Mouse (Mus musculus): ENCODE results near the gene Myh7b. TPM values are rescaled to one million over a fixed set of nuclear protein-coding genes. Genes with fewer than 3 reads are reported as not detected.
A peak's percentile ranks its signal among the peaks of the same experiment; 100 is the strongest.

Myh7b gene
- polyA plus RNA-seq, 1 experiment = 0.07 TPM

DNA sequence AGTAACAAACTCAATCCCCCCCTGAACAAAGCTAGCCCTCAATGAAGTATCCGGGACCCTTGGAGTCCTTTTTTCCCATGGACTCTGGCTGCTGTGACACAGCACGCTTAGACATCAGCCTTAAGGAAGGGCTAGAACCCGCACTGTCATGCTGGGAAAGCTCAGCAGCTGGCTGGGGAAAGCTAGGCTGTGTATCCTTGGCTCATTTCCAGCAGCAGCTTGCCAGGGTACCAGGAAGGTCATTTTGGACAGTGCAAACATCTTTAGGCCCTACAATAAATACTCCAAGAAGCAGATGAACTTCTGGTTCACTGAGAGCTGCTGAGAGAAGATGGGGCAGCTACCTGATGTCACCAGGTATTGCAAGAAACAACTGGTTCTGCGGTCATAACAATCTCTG lies 60.2 kb downstream of the Myh7b start:
- WGBS = 71% methylated on average over 4 of the region's 4 CpGs
- no peak overlapping the region for H3K4me3 ChIP-seq (replicated peaks; ENCODE audit: extremely low read depth, low read depth, low read length)
- H3K4me1 ChIP-seq (ENCODE audit: control insufficient read depth, insufficient read depth, low read length) = no peaks in the 10 kb centered on the region; the same call in 1 of the 2 replicates
- no peak for DNase-seq
- TF ChIP-seq POLR2A (IDR thresholded peaks at IDR 0.05; ENCODE audit: borderline replicate concordance, extremely low read depth, low read depth, low read length) = no peak
- no peak for TF ChIP-seq CTCF (IDR thresholded peaks at IDR 0.05; ENCODE audit: insufficient read depth, low read length)

DNA sequence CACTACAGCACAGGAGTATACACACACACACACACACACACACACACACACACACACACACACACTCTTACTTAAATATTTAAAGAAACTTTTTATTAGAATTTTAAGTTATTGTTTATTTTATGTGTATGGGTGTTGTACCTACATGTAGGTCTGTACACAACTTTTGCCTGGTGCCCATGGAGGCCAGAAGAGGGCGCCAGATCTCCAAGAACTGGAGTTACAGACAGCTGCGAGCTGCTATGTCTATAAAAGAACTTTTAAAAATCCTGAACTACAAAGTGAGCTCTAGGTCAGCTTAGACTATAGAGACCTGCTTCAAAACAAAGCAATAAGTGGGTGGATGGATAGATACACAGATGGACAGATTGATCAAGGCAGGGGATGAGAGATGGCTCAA lies 62.5 kb downstream of the Myh7b start:
- H3K4me3 ChIP-seq (replicated peaks; ENCODE audit: extremely low read depth, low read depth, low read length) = no peak overlapping the region
- H3K4me1 ChIP-seq (ENCODE audit: control insufficient read depth, insufficient read depth, low read length) = no peaks in the 10 kb centered on the region; the same call in 1 of the 2 replicates
- WGBS = 19% methylated on average over 2 of the region's 2 CpGs
- peak; percentile 61 for DNase-seq
- TF ChIP-seq CTCF (IDR thresholded peaks at IDR 0.05; ENCODE audit: insufficient read depth, low read length) = peak; percentile 71
- TF ChIP-seq POLR2A (IDR thresholded peaks at IDR 0.05; ENCODE audit: borderline replicate concordance, extremely low read depth, low read depth, low read length) = no peak

DNA sequence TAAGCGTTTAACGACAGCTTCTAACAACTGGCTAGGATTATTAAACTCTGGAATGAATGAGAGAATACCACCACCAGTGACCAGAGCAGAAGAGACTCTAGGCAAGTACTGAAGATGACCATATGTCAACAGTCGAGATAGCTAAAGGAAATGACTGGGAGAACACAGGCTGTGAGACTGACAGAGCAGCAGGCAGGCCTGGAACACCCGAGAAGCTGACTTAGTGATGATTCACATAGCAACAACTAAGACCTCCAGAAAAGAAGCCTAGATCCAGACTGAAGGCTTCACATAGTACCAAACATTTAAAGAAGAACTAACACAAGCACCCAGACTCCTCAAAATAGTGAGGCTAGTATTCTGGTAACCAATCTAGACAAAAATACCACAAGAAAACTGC lies 64.1 kb downstream of the Myh7b start:
- H3K4me1 ChIP-seq (ENCODE audit: control insufficient read depth, insufficient read depth, low read length) = peaks cover 2% of the 10 kb centered on the region; the same call in 1 of the 2 replicates
- DNase-seq = no peak
- TF ChIP-seq CTCF (IDR thresholded peaks at IDR 0.05; ENCODE audit: insufficient read depth, low read length) (no peak), POLR2A (IDR thresholded peaks at IDR 0.05; ENCODE audit: borderline replicate concordance, extremely low read depth, low read depth, low read length) (no peak)
- WGBS = 40% methylated on average over 4 of the region's 4 CpGs
- H3K4me3 ChIP-seq (replicated peaks; ENCODE audit: extremely low read depth, low read depth, low read length) = no peak overlapping the region

DNA sequence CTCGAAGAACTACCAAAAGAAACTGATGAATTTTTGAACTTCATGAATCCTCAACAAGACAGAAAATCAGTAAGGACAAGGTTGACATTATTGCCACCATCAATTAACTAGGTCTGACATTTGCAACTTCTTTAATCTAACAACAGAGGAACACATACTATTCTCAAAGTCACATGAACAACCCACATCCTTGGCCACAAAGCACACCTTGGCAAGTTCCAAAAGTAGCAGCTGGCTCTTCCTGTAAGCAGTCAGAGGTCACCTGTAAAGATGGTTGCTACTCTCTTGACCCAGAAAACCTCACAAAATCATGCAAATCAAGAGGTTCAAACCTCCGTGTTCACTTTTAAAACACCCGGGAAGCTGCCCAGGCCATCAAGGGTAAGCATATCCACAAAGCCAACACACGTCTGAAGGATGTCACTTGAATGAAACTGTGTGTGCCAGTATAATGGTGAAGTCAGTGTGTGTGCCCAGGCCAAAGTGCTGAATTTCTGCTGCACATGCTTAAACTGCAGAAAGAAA lies 68.6 kb downstream of the Myh7b start:
- DNase-seq = no peak
- WGBS = 71% methylated on average over 4 of the region's 4 CpGs
- TF ChIP-seq CTCF (IDR thresholded peaks at IDR 0.05; ENCODE audit: insufficient read depth, low read length) (no peak), POLR2A (IDR thresholded peaks at IDR 0.05; ENCODE audit: borderline replicate concordance, extremely low read depth, low read depth, low read length) (no peak)
- Histone ChIP-seq H3K4me3 (replicated peaks; ENCODE audit: extremely low read depth, low read depth, low read length) (no peak overlapping the region), H3K4me1 (ENCODE audit: control insufficient read depth, insufficient read depth, low read length) (peaks cover 12% of the 10 kb centered on the region)

DNA sequence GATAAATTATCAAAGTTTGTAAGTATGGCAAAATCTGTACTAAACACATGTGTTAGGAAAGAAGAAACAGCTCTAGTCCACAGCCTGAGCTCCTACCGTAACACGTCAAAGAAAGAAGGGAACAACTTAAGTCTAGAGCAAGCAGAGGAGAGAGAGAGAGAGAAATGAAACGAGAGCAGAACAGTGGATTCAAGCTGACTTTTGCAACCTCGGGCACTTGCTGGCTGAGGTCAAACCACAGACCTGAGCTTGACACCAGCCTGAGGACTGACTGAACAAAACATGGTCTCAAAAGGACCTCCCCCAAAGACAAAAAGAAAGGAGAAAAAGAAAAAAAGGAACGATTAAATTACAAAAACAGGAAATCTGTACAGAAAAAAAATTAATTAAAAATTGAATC lies 69.6 kb downstream of the Myh7b start:
- DNase-seq = no peak
- peaks cover 12% of the 10 kb centered on the region for H3K4me1 ChIP-seq (ENCODE audit: control insufficient read depth, insufficient read depth, low read length)
- no peak for TF ChIP-seq POLR2A (IDR thresholded peaks at IDR 0.05; ENCODE audit: borderline replicate concordance, extremely low read depth, low read depth, low read length)
- TF ChIP-seq CTCF (IDR thresholded peaks at IDR 0.05; ENCODE audit: insufficient read depth, low read length) = no peak
- H3K4me3 ChIP-seq (replicated peaks; ENCODE audit: extremely low read depth, low read depth, low read length) = no peak overlapping the region
- 48% methylated on average over 5 of the region's 5 CpGs for WGBS

DNA sequence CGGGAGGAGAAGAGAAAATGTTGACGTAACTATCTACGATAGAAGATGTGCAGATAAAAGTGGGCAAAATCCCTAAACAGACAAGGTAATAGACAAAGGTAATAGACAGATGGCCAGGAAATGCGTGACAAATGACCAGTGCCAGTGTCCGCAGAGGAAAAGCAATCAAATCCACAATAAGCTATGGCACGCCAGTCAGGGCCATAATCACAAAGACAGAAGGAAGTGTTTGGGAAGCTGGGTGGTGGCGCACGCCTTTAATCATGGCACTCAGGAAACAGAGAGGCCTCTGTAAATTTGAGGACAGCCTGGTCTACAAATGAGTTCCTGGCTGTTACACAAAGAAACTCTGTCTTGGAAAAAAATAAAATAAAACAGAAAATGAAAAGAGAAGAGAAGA lies 70.2 kb downstream of the Myh7b start:
- TF ChIP-seq POLR2A (IDR thresholded peaks at IDR 0.05; ENCODE audit: borderline replicate concordance, extremely low read depth, low read depth, low read length) (no peak), CTCF (IDR thresholded peaks at IDR 0.05; ENCODE audit: insufficient read depth, low read length) (no peak)
- Histone ChIP-seq H3K4me3 (replicated peaks; ENCODE audit: extremely low read depth, low read depth, low read length) (no peak overlapping the region), H3K4me1 (ENCODE audit: control insufficient read depth, insufficient read depth, low read length) (peaks cover 12% of the 10 kb centered on the region)
- DNase-seq = no peak
- 52% methylated on average over 8 of the region's 8 CpGs for WGBS

DNA sequence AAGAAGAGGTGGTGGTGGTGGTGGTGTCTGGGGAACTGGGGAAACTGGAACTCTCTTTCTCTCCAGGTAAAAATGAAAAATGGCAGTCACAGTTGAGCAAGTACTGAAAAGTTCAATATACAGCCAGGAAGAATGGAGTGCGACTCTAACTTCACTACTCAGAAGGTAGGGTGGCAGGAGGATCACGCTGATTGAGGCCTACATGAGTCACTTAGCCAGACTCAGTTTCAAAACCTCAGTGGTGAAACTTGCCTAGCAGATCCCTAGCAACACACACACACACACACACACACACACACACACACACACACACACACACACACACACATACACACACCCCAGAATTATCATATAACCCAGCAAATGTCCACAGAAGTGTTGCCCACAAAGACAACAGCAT lies 70.9 kb downstream of the Myh7b start:
- DNase-seq = no peak
- TF ChIP-seq CTCF (IDR thresholded peaks at IDR 0.05; ENCODE audit: insufficient read depth, low read length) = no peak
- no peak for TF ChIP-seq POLR2A (IDR thresholded peaks at IDR 0.05; ENCODE audit: borderline replicate concordance, extremely low read depth, low read depth, low read length)
- Histone ChIP-seq H3K4me3 (replicated peaks; ENCODE audit: extremely low read depth, low read depth, low read length) (no peak overlapping the region), H3K4me1 (ENCODE audit: control insufficient read depth, insufficient read depth, low read length) (peaks cover 12% of the 10 kb centered on the region)
- 81% methylated on average over 2 of the region's 2 CpGs for WGBS

DNA sequence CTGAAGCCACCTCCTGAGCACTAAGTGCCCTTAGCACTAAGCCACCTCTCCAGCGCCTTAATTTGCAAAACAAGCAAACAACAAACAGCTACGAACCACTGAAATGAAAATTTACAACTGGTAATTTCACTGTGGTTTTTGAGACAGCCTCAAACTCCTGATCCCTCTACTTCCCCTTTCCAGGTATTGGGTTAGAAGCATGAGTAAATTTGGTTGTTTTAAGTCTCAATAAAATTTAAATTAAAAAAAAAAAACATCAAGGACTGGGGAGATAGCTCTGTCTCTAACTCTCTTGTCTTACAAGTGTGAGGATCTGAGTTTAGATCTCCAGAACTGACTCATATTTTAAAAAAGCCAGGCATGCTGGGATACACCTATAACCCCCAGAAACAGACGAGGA lies 72.1 kb downstream of the Myh7b start:
- TF ChIP-seq CTCF (IDR thresholded peaks at IDR 0.05; ENCODE audit: insufficient read depth, low read length) (no peak), POLR2A (IDR thresholded peaks at IDR 0.05; ENCODE audit: borderline replicate concordance, extremely low read depth, low read depth, low read length) (no peak)
- Histone ChIP-seq H3K4me3 (replicated peaks; ENCODE audit: extremely low read depth, low read depth, low read length) (no peak overlapping the region), H3K4me1 (ENCODE audit: control insufficient read depth, insufficient read depth, low read length) (peaks cover 12% of the 10 kb centered on the region)
- WGBS = 65% methylated on average over 3 of the region's 3 CpGs
- no peak for DNase-seq

DNA sequence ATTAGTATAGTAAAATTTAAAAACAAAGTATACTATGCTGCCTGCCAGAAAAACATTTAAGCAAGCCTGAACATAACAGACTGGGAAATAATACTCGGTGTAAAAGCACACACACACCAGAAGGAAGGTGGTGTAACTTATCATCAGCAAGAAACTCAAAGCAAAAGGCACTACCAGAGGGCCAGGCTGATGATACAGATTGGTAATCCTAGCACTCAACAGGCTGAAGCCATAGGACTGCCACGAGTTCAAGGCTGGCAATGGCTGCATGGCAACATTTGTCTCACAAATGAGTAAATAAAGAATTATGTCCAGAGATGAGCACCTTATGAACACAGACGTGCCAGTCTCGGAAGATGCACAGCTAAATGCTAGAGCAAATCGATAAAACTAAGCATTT lies 72.8 kb downstream of the Myh7b start:
- TF ChIP-seq POLR2A (IDR thresholded peaks at IDR 0.05; ENCODE audit: borderline replicate concordance, extremely low read depth, low read depth, low read length) = no peak
- no peak for TF ChIP-seq CTCF (IDR thresholded peaks at IDR 0.05; ENCODE audit: insufficient read depth, low read length)
- Histone ChIP-seq H3K4me3 (replicated peaks; ENCODE audit: extremely low read depth, low read depth, low read length) (no peak overlapping the region), H3K4me1 (ENCODE audit: control insufficient read depth, insufficient read depth, low read length) (peaks cover 12% of the 10 kb centered on the region)
- no peak for DNase-seq
- WGBS = 91% methylated on average over 5 of the region's 5 CpGs

Other genes with a start within 250 kb of the Myh7b start
- gene Trp53inp2, start 230.2 kb upstream of the Myh7b start, polyA plus RNA-seq (2012; rRNA removed) = 184 and 237 TPM in 2 replicates
- gene Ncoa6, start 137.3 kb upstream of the Myh7b start, polyA plus RNA-seq (2012; rRNA removed) = 20.0 and 23.2 TPM in 2 replicates
- gene Acss2, start 93.3 kb upstream of the Myh7b start, polyA plus RNA-seq (2012; rRNA removed) = 29.7 and 52.6 TPM in 2 replicates
- 8.0 and 8.3 TPM in 2 replicates for gene Ggt7, start 93.0 kb upstream of the Myh7b start, polyA plus RNA-seq (2012; rRNA removed)
- 32.7 and 35.4 TPM in 2 replicates for gene Gss, start 18.4 kb upstream of the Myh7b start, polyA plus RNA-seq (2012; rRNA removed)
- 140 and 145 TPM in 2 replicates for gene Trpc4ap, start 81.2 kb downstream of the Myh7b start, polyA plus RNA-seq (2012; rRNA removed)
- gene Edem2, start 118.3 kb downstream of the Myh7b start, polyA plus RNA-seq (2012; rRNA removed) = 50.3 and 61.0 TPM in 2 replicates
- not detected in 2 replicates for gene Gm17581, start 124.7 kb downstream of the Myh7b start, polyA plus RNA-seq (2012; rRNA removed)
- 3.2 and 4.5 TPM in 2 replicates for gene Procr, start 139.9 kb downstream of the Myh7b start, polyA plus RNA-seq (2012; rRNA removed)
- 0.03 and 0.06 TPM in 2 replicates for gene Mmp24, start 164.1 kb downstream of the Myh7b start, polyA plus RNA-seq (2012; rRNA removed)
- gene BC029722, start 208.2 kb downstream of the Myh7b start, polyA plus RNA-seq (2012; rRNA removed) = 57.4 and 65.1 TPM in 2 replicates
- 85.1 and 112 TPM in 2 replicates for gene Eif6, start 215.7 kb downstream of the Myh7b start, polyA plus RNA-seq (2012; rRNA removed)
- 0.03 and 2.1 TPM in 2 replicates for gene Fam83c, start 223.6 kb downstream of the Myh7b start, polyA plus RNA-seq (2012; rRNA removed)

Data from lung, adult 2 months (tissue).